ENCODE assay signal across 8 mouse cellular contexts in genomic region chr19:53460312-53461024, GRCm38 (mm10).
DNase-seq lines count a peak whose midpoint lies in the region; ATAC-seq and TF ChIP-seq lines count a peak whose summit lies in the region.

No protein-coding gene starts in this region.

- TF ChIP-seq POLR2A in spleen, adult 2 months (IDR thresholded peaks at IDR 0.05; ENCODE audit: low read depth, low read length), result no peak

- H3K4me1 ChIP-seq in spleen, adult 2 months (ENCODE audit: control insufficient read depth, insufficient read depth, insufficient read length), result peaks cover 29% of the 10 kb centered on the region
- peaks cover 22% of the 10 kb centered on the region for H3K4me1 ChIP-seq in embryonic facial prominence, embryonic 15.5 days
- H3K4me1 ChIP-seq in stomach, postnatal 0 days (replicated peaks; ENCODE audit: control insufficient read depth, insufficient read depth), result peaks cover 5% of the 10 kb centered on the region; the same call in 1 of the 2 replicates

- DNase-seq in spleen, adult 2 months (ENCODE audit: low read depth in 1 of 2, low spot score in 2 of 2), result peak in 1 of 2 experiments; percentile 51
- DNase-seq in spleen, adult 12 weeks (ENCODE audit: low spot score), result no peak
- peak; percentile 89 for DNase-seq in large intestine, adult 2 months (ENCODE audit: low read depth, low spot score)
- peak; percentile 74 for DNase-seq in stomach, postnatal 0 days (ENCODE audit: low spot score)
- DNase-seq in right cerebral cortex, postnatal 4 days, result no peak
- DNase-seq in left cerebral cortex, adult 11 months (ENCODE audit: low spot score), result no peak

- H3K27ac ChIP-seq in spleen, adult 2 months (ENCODE audit: insufficient read depth, low read length), result peak overlapping the region; percentile 52
- H3K27ac ChIP-seq in embryonic facial prominence, embryonic 15.5 days (replicated peaks), result peak overlapping the region; percentile 34; the same call in 1 of the 2 replicates
- peak overlapping the region; percentile 87 for H3K27ac ChIP-seq in stomach, postnatal 0 days (replicated peaks)

- H3K4me2 ChIP-seq in embryonic facial prominence, embryonic 15.5 days (replicated peaks), result peak overlapping the region; percentile 17; the same call in 1 of the 2 replicates
- peak overlapping the region; percentile 40 for H3K4me2 ChIP-seq in stomach, postnatal 0 days (replicated peaks; ENCODE audit: low read depth)

- no peak for TF ChIP-seq EP300 in stomach, postnatal 0 days (optimal IDR thresholded peaks at IDR 0.05)

- no peaks in the 10 kb centered on the region for H3K36me3 ChIP-seq in spleen, adult 2 months (ENCODE audit: control insufficient read depth, insufficient read depth, low read length)
- H3K36me3 ChIP-seq in embryonic facial prominence, embryonic 15.5 days, result no peaks in the 10 kb centered on the region
- H3K36me3 ChIP-seq in stomach, postnatal 0 days (ENCODE audit: control insufficient read depth, insufficient read depth, low read length), result no peaks in the 10 kb centered on the region

- 25% methylated on average over 19 of the region's 19 CpGs for WGBS in spleen, adult 2 months
- WGBS in embryonic facial prominence, embryonic 15.5 days, result 10% methylated on average over 19 of the region's 19 CpGs
- WGBS in large intestine, adult 2 months, result 25% methylated on average over 19 of the region's 19 CpGs
- WGBS in stomach, postnatal 0 days, result 20% methylated on average over 19 of the region's 19 CpGs

- no peaks in the 10 kb centered on the region for H3K9me3 ChIP-seq in embryonic facial prominence, embryonic 15.5 days (replicated peaks)
- no peaks in the 10 kb centered on the region for H3K9me3 ChIP-seq in stomach, postnatal 0 days (ENCODE audit: control insufficient read depth, low read length)

- H3K4me3 ChIP-seq in spleen, adult 2 months (ENCODE audit: extremely low read depth, insufficient read depth, insufficient read length), result peak overlapping the region; percentile 41
- no peak overlapping the region for H3K4me3 ChIP-seq in embryonic facial prominence, embryonic 15.5 days (replicated peaks)
- H3K4me3 ChIP-seq in stomach, postnatal 0 days (ENCODE audit: low read depth, low read length), result peak overlapping the region; percentile 1; the same call in 1 of the 2 replicates

- no peaks in the 10 kb centered on the region for H3K27me3 ChIP-seq in spleen, adult 2 months (ENCODE audit: control insufficient read depth, insufficient read depth, low read length)
- H3K27me3 ChIP-seq in embryonic facial prominence, embryonic 15.5 days, result no peaks in the 10 kb centered on the region
- no peaks in the 10 kb centered on the region for H3K27me3 ChIP-seq in stomach, postnatal 0 days (ENCODE audit: control insufficient read depth, insufficient read depth, low read length)

- H3K9ac ChIP-seq in embryonic facial prominence, embryonic 15.5 days, result no peak overlapping the region
- H3K9ac ChIP-seq in stomach, postnatal 0 days (ENCODE audit: low read length), result peak overlapping the region; percentile 8; the same call in 1 of the 2 replicates

- no peak for TF ChIP-seq CTCF in spleen, adult 2 months (IDR thresholded peaks at IDR 0.05; ENCODE audit: extremely low read depth, insufficient read depth, insufficient read length, insufficient replicate concordance)
- TF ChIP-seq CTCF in stomach, postnatal 0 days (IDR thresholded peaks at IDR 0.05; ENCODE audit: low read depth), result no peak

- ATAC-seq in embryonic facial prominence, embryonic 15.5 days (ENCODE audit: insufficient number of reproducible peaks, low FRiP score, low TSS enrichment, low read depth), result no peak
- peak; percentile 54 for ATAC-seq in stomach, postnatal 0 days (ENCODE audit: low FRiP score, low TSS enrichment)
- no peak for ATAC-seq in cerebellum, adult (ENCODE audit: insufficient number of reproducible peaks, low FRiP score, low TSS enrichment)

Comparison
In these comparisons a context has a peak if more than half of its experiments do, and no peak if none do; other contexts are left out.
1. DNase-seq: peak in large intestine, adult 2 months (single experiment) and stomach, postnatal 0 days (single experiment); none in spleen, adult 12 weeks (single experiment), right cerebral cortex, postnatal 4 days (single experiment) and left cerebral cortex, adult 11 months (single experiment).
2. H3K27ac ChIP-seq: peak in every context shown above with its lines; median percentile 87 in stomach, postnatal 0 days; 52 in spleen, adult 2 months; 34 in embryonic facial prominence, embryonic 15.5 days.